Mouse (Mus musculus) MEL (cell line): ENCODE data around the gene Tbcd.
A peak's percentile ranks its signal among the peaks of the same experiment; 100 is the strongest.

Experiments used
- CTCF ChIP-seq, 3 experiments: IDR thresholded peaks in 2 of 3; conservative IDR thresholded peaks in 1 of 3; 2 replicates each; pipeline ENCODE4 v1.5.1; 2011 to 2012; ENCODE audit warnings: low read length in 3 of 3, low read depth in 2 of 3, mild to moderate bottlenecking in 2 of 3, improper control_type of control experiment in 1 of 3, inconsistent platforms in 1 of 3, mixed read lengths in 1 of 3, moderate library complexity in 1 of 3; ENCODE audit not compliant: control insufficient read depth in 1 of 3, insufficient read depth in 1 of 3, poor library complexity in 1 of 3, severe bottlenecking in 1 of 3
- EP300 ChIP-seq, 2 experiments: IDR thresholded peaks; 2 replicates each; pipeline ENCODE4 v1.6.1; 2011; ENCODE audit warnings: improper control_type of control experiment in 2 of 2, low read length in 2 of 2, low read depth in 1 of 2, mild to moderate bottlenecking in 1 of 2
- GATA1 ChIP-seq: IDR thresholded peaks from 2 replicates; pipeline ENCODE4 v1.6.1; 2011; ENCODE audit warnings: low read depth, low read length, improper control_type of control experiment
- JUND ChIP-seq: IDR thresholded peaks from 2 replicates; pipeline ENCODE4 v1.6.1; 2011; ENCODE audit warnings: low read depth, mild to moderate bottlenecking, improper control_type of control experiment, low read length
- SMC3 ChIP-seq: IDR thresholded peaks from 2 replicates; pipeline ENCODE4 v1.6.1; 2011; ENCODE audit warnings: low read depth, low read length, improper control_type of control experiment

DNA sequence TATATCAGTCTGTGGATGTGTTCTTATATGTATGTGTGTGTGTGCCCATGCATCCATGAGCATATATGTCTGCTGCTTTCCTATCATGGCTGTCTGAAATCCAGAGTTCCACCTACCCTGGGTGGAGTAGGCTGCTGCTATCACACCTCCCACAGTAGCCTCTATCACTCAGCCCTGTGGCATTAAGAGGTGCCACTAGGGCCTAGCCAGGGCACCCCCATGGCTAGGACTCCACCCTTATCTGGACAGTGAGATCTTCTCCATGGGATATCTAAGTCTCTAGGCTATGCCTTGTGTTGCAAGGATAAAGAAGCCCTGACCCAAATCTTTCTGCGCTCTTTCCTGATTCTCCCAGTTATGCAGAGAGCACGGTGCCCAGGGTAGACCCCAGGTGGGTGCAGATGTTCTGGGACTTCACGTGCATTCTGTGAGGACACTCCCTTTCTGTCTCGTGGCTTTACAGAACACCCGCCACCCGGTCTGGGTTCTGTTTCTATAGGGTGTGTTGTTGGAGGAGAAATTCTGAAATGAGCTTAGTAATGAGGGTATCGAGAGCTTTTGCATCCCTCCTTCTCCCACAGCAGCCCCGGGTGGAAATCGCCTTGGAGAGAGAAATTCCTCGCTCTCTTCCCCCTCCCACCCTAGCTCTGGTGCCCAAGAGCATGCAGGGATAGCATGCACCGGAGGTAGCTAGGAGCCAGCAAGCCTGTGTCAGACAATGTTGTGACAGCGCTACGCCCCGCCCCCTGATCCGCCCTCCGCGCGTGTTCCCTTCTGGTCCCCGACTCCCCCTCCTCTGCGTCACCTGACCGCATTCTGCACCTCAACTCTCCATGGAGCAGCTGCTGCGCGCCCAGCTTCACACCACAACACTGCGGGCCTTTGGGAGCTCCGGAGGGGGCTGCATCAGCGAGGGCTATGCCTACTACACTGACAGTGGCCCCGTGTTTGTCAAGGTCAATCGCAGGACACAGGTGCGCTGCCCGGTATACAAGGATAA, 17.3 kb upstream of the Tbcd start, which contains the start of gene Fn3k:
- TF ChIP-seq CTCF (IDR thresholded peaks at IDR 0.05 in 2 of 3, conservative IDR thresholded peaks at IDR 0.05 in 1 of 3; ENCODE audit: control insufficient read depth in 1 of 3, insufficient read depth in 1 of 3, low read depth in 2 of 3, low read length in 3 of 3, poor library complexity in 1 of 3, severe bottlenecking in 1 of 3), result no peak
- TF ChIP-seq EP300 (IDR thresholded peaks at IDR 0.05; ENCODE audit: low read depth in 1 of 2, low read length in 2 of 2), result peak; percentile 36 to 37; a peak in 2 of 4 replicates
- no peak for TF ChIP-seq SMC3
- TF ChIP-seq JUND, result no peak
- TF ChIP-seq GATA1, result 0 out of 2 replicates have a peak, but pooled peaks have one; percentile 29
